Mouse (Mus musculus): ENCODE measurements around the gene Pnp. TPM values are rescaled to one million over a fixed set of nuclear protein-coding genes. Genes with fewer than 3 reads are reported as not detected.

Gene Pnp
- polyA plus RNA-seq (2014; fragmentation: Nextera tagmentation; extraction: Ambion mirVana) = 15.4 and 22.8 TPM in 2 replicates

- ATAC-seq (ENCODE audit: low read depth) = peak; percentile 99
- WGBS = under 1% methylated on average over 68 of the region's 68 CpGs
- H3K9ac ChIP-seq (replicated peaks; ENCODE audit: low read depth, low read length) = peak within 1 kb of the TSS; percentile 99
- H3K4me1 ChIP-seq (ENCODE audit: control insufficient read depth, insufficient read depth, low read length) = peaks cover 13% of the 10 kb centered on the region
- H3K9me3 ChIP-seq (ENCODE audit: control insufficient read depth, low read length) = no peaks in the 10 kb centered on the region
- H3K4me2 ChIP-seq (ENCODE audit: low read depth, low read length) = peak within 1 kb of the TSS; percentile 79
- H3K27me3 ChIP-seq (ENCODE audit: control insufficient read depth, insufficient read depth, low read length) = no peaks in the 10 kb centered on the region
- H3K27ac ChIP-seq (ENCODE audit: low read depth, low read length) = peak within 1 kb of the TSS; percentile 84
- peaks cover 24% of the 10 kb centered on the region for H3K36me3 ChIP-seq (ENCODE audit: control insufficient read depth, insufficient read depth, low read length)
- peak within 1 kb of the TSS; percentile 99 for H3K4me3 ChIP-seq (ENCODE audit: low read depth, low read length)
These were observed at the start of gene Pnp, which contains the start of gene Pip4p1 for GRCm38 (mm10) chr14:50930754-50931492. Gene Pnp (plus strand): TSS chr14:50931082. Gene Pip4p1 (minus strand): TSS chr14:50930856.

- 89% methylated on average over 8 of the region's 8 CpGs for WGBS
These were observed 39.3 kb upstream of the Pnp start for GRCm38 (mm10) chr14:50891621-50892020.

GRCm38 (mm10) chr14:50892091-50892490, 38.8 kb upstream of the Pnp start:
- Histone ChIP-seq H3K9me3 (ENCODE audit: control insufficient read depth, low read length) (no peaks in the 10 kb centered on the region), H3K36me3 (ENCODE audit: control insufficient read depth, insufficient read depth, low read length) (no peaks in the 10 kb centered on the region), H3K4me1 (ENCODE audit: control insufficient read depth, insufficient read depth, low read length) (peaks cover 4% of the 10 kb centered on the region; the same call in 1 of the 2 replicates), H3K27ac (ENCODE audit: low read depth, low read length) (no peak overlapping the region), H3K27me3 (ENCODE audit: control insufficient read depth, insufficient read depth, low read length) (peaks cover 3% of the 10 kb centered on the region; the same call in 1 of the 2 replicates), H3K4me3 (ENCODE audit: low read depth, low read length) (no peak overlapping the region), H3K9ac (replicated peaks; ENCODE audit: low read depth, low read length) (no peak overlapping the region), H3K4me2 (ENCODE audit: low read depth, low read length) (no peak overlapping the region)
- no peak for ATAC-seq (ENCODE audit: low read depth)
- WGBS = 87% methylated on average over 7 of the region's 7 CpGs

More at GRCm38 (mm10) chr14:50891621-50892020, 39.3 kb upstream of the Pnp start:
- no peak for ATAC-seq (ENCODE audit: low read depth)
- Histone ChIP-seq H3K27me3 (ENCODE audit: control insufficient read depth, insufficient read depth, low read length) (peaks cover 3% of the 10 kb centered on the region; the same call in 1 of the 2 replicates), H3K4me1 (ENCODE audit: control insufficient read depth, insufficient read depth, low read length) (peaks cover 3% of the 10 kb centered on the region; the same call in 1 of the 2 replicates), H3K9ac (replicated peaks; ENCODE audit: low read depth, low read length) (no peak overlapping the region), H3K36me3 (ENCODE audit: control insufficient read depth, insufficient read depth, low read length) (no peaks in the 10 kb centered on the region), H3K27ac (ENCODE audit: low read depth, low read length) (no peak overlapping the region), H3K4me3 (ENCODE audit: low read depth, low read length) (no peak overlapping the region), H3K9me3 (ENCODE audit: control insufficient read depth, low read length) (no peaks in the 10 kb centered on the region), H3K4me2 (ENCODE audit: low read depth, low read length) (no peak overlapping the region)

DNA sequence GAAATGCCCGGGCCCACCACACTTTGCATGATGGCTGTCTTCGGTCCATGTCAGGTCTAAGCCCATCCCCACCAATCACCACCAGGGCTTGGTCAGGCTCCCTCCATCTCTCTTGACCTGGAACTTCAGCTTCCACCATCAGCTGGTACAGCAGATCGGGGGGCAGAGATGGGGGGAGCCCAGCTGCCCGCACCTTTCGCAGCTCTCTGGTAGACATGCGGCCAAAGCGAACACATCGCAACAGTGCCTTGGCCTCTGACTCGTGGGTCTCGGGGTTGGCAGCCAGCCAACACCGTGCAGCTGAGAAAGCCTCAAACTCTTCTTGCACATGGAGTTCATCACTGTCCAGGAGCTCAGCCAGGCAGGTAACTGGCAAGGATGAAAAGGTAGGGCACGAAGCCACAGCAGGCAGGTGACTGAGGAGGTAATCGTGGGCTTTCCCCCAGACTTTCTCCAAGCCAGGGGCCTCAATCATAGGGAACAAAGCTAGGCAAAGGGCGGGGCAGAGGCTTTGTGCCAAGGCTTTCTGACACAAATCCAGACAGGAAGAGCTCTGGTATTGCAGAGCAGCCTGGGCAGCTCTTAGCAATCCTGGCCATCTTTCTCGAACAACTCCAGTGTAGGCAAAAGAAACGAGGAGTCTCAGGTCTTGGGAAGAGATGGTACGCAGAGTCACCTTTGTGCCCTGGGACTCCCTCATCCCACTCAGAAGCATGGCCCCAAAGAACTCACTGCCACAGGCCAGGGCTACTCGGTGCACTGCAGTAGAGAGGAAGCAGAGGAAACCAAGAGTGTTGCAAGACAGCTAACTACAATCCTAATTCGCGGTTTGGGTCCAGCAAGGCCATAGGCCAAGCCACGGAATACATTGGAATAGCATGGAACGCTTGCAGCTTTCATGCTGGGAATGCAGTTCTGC, 38.1 kb upstream of the Pnp start:
- Histone ChIP-seq H3K27ac (ENCODE audit: low read depth, low read length) (no peak overlapping the region), H3K4me2 (ENCODE audit: low read depth, low read length) (no peak overlapping the region), H3K4me3 (ENCODE audit: low read depth, low read length) (no peak overlapping the region), H3K9me3 (ENCODE audit: control insufficient read depth, low read length) (no peaks in the 10 kb centered on the region), H3K9ac (replicated peaks; ENCODE audit: low read depth, low read length) (no peak overlapping the region), H3K4me1 (ENCODE audit: control insufficient read depth, insufficient read depth, low read length) (peaks cover 4% of the 10 kb centered on the region; the same call in 1 of the 2 replicates), H3K27me3 (ENCODE audit: control insufficient read depth, insufficient read depth, low read length) (peaks cover 3% of the 10 kb centered on the region; the same call in 1 of the 2 replicates), H3K36me3 (ENCODE audit: control insufficient read depth, insufficient read depth, low read length) (no peaks in the 10 kb centered on the region)
- WGBS = 87% methylated on average over 22 of the region's 22 CpGs
- no peak for ATAC-seq (ENCODE audit: low read depth)

- Histone ChIP-seq H3K4me2 (ENCODE audit: low read depth, low read length) (peak overlapping the region; percentile 86), H3K9ac (replicated peaks; ENCODE audit: low read depth, low read length) (no peak overlapping the region), H3K9me3 (ENCODE audit: control insufficient read depth, low read length) (no peaks in the 10 kb centered on the region), H3K27me3 (ENCODE audit: control insufficient read depth, insufficient read depth, low read length) (peaks cover 3% of the 10 kb centered on the region; the same call in 1 of the 2 replicates), H3K27ac (ENCODE audit: low read depth, low read length) (no peak overlapping the region), H3K4me3 (ENCODE audit: low read depth, low read length) (no peak overlapping the region), H3K4me1 (ENCODE audit: control insufficient read depth, insufficient read depth, low read length) (peaks cover 4% of the 10 kb centered on the region; the same call in 1 of the 2 replicates), H3K36me3 (ENCODE audit: control insufficient read depth, insufficient read depth, low read length) (no peaks in the 10 kb centered on the region)
- ATAC-seq (ENCODE audit: low read depth) = no peak
These were observed 35.5 kb upstream of the Pnp start for GRCm38 (mm10) chr14:50895407-50895806.

GRCm38 (mm10) chr14:50895985-50896746, 34.7 kb upstream of the Pnp start:
- H3K36me3 ChIP-seq (ENCODE audit: control insufficient read depth, insufficient read depth, low read length) = no peaks in the 10 kb centered on the region
- peaks cover 4% of the 10 kb centered on the region; the same call in 1 of the 2 replicates for H3K4me1 ChIP-seq (ENCODE audit: control insufficient read depth, insufficient read depth, low read length)
- H3K9ac ChIP-seq (replicated peaks; ENCODE audit: low read depth, low read length) = peak overlapping the region; percentile 59
- H3K27ac ChIP-seq (ENCODE audit: low read depth, low read length) = no peak overlapping the region
- no peaks in the 10 kb centered on the region for H3K9me3 ChIP-seq (ENCODE audit: control insufficient read depth, low read length)
- peaks cover 3% of the 10 kb centered on the region; the same call in 1 of the 2 replicates for H3K27me3 ChIP-seq (ENCODE audit: control insufficient read depth, insufficient read depth, low read length)
- 19% methylated on average over 19 of the region's 19 CpGs for WGBS
- peak overlapping the region; percentile 47 for H3K4me3 ChIP-seq (ENCODE audit: low read depth, low read length)
- peak; percentile 61 for ATAC-seq (ENCODE audit: low read depth)
- H3K4me2 ChIP-seq (ENCODE audit: low read depth, low read length) = peak overlapping the region; percentile 86

DNA sequence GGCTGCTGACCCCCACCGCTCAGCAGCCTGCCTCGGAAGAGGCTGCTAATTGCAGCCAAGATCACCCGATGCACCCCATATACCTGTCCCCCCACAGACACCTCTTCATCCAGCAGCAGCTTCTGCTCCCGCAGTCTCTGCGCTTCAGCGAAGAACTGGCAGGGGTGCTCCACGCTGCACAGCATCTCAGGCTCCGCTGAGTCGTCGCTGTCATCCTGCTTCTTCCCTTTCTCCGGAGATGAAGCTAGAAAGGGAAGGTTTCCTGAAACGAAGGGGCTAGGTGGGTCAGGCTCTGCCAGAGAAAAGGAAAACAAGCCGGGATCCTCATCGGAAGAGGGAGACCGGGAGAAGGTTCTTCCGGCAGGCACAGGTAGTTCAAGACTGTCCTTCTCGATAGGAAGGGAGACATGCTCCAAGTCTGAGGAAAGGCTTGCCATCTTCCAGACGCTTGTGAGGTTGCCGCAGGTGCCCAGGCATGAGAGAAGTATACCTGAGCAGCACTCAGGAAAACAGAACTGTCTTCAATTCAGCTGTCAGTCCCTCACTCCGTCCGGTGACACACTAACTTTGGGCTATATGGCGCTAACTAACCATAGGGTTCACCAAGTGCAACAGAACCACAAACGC, 34.0 kb upstream of the Pnp start:
- Histone ChIP-seq H3K27ac (ENCODE audit: low read depth, low read length) (no peak overlapping the region), H3K9ac (replicated peaks; ENCODE audit: low read depth, low read length) (peak overlapping the region; percentile 59), H3K36me3 (ENCODE audit: control insufficient read depth, insufficient read depth, low read length) (no peaks in the 10 kb centered on the region), H3K4me1 (ENCODE audit: control insufficient read depth, insufficient read depth, low read length) (peaks cover 4% of the 10 kb centered on the region; the same call in 1 of the 2 replicates), H3K27me3 (ENCODE audit: control insufficient read depth, insufficient read depth, low read length) (peaks cover 3% of the 10 kb centered on the region; the same call in 1 of the 2 replicates), H3K4me2 (ENCODE audit: low read depth, low read length) (peak overlapping the region; percentile 86), H3K4me3 (ENCODE audit: low read depth, low read length) (peak overlapping the region; percentile 47), H3K9me3 (ENCODE audit: control insufficient read depth, low read length) (no peaks in the 10 kb centered on the region)
- peak; percentile 88 for ATAC-seq (ENCODE audit: low read depth)
- WGBS = 20% methylated on average over 23 of the region's 23 CpGs

- 0 out of 2 replicates have a peak, but pooled peaks have one; percentile 19 for ATAC-seq (ENCODE audit: low read depth)
- H3K27ac ChIP-seq (ENCODE audit: low read depth, low read length) = no peak within 1 kb of the TSS
These were observed 33.5 kb upstream of the Pnp start, which contains the start of gene Klhl33 for GRCm38 (mm10) chr14:50897374-50897765. Gene Klhl33 (minus strand): TSS chr14:50897507.

More at GRCm38 (mm10) chr14:50897374-50897765, 33.5 kb upstream of the Pnp start, which contains the start of gene Klhl33:
- H3K9ac ChIP-seq (replicated peaks; ENCODE audit: low read depth, low read length) = peak within 1 kb of the TSS; percentile 59
- H3K36me3 ChIP-seq (ENCODE audit: control insufficient read depth, insufficient read depth, low read length) = no peaks in the 10 kb centered on the region
- H3K9me3 ChIP-seq (ENCODE audit: control insufficient read depth, low read length) = no peaks in the 10 kb centered on the region
- 51% methylated on average over 7 of the region's 7 CpGs for WGBS
- H3K4me1 ChIP-seq (ENCODE audit: control insufficient read depth, insufficient read depth, low read length) = peaks cover 4% of the 10 kb centered on the region; the same call in 1 of the 2 replicates
- peak within 1 kb of the TSS; percentile 47 for H3K4me3 ChIP-seq (ENCODE audit: low read depth, low read length)
- peaks cover 3% of the 10 kb centered on the region; the same call in 1 of the 2 replicates for H3K27me3 ChIP-seq (ENCODE audit: control insufficient read depth, insufficient read depth, low read length)
- H3K4me2 ChIP-seq (ENCODE audit: low read depth, low read length) = peak within 1 kb of the TSS; percentile 86

All from neural tube, embryonic 14.5 days (tissue).